Mouse (Mus musculus): ENCODE measurements at regions not wholly inside any gene's neighbourhood (a gene's known extent, or its start where the extent isn't known, plus 50 kb on each side); places are given as distances from the start of the nearest gene placed in this dataset.

GRCm38 (mm10) chr10:84088799-84089778 lies 351.3 kb downstream of the Nuak1 start:
- DNase-seq (ENCODE audit: low read depth, low spot score): no peak

- DNase-seq (ENCODE audit: low read depth, low spot score): no peak
Measured at GRCm38 (mm10) chr10:84093919-84094318, 346.5 kb downstream of the Nuak1 start.

GRCm38 (mm10) chr10:84097196-84097595 lies 343.2 kb downstream of the Nuak1 start:
- DNase-seq (ENCODE audit: low read depth, low spot score): peak; percentile 26

GRCm38 (mm10) chr10:84103985-84104384 lies 336.4 kb downstream of the Nuak1 start:
- DNase-seq (ENCODE audit: low read depth, low spot score): no peak

- no peak for DNase-seq (ENCODE audit: low read depth, low spot score)
Measured at GRCm38 (mm10) chr10:84104556-84104955, 335.8 kb downstream of the Nuak1 start.

GRCm38 (mm10) chr10:84109680-84110371 lies 330.6 kb downstream of the Nuak1 start:
- DNase-seq (ENCODE audit: low read depth, low spot score): no peak

GRCm38 (mm10) chr10:84110372-84110985 lies 329.9 kb downstream of the Nuak1 start:
- no peak for DNase-seq (ENCODE audit: low read depth, low spot score)

GRCm38 (mm10) chr10:84111502-84111901 lies 328.9 kb downstream of the Nuak1 start:
- DNase-seq (ENCODE audit: low read depth, low spot score): no peak

GRCm38 (mm10) chr10:84111909-84112308 lies 328.5 kb downstream of the Nuak1 start:
- DNase-seq (ENCODE audit: low read depth, low spot score): no peak

- no peak for DNase-seq (ENCODE audit: low read depth, low spot score)
Measured at GRCm38 (mm10) chr10:84119952-84120550, 320.3 kb downstream of the Nuak1 start.

GRCm38 (mm10) chr10:84137019-84137658 lies 303.3 kb downstream of the Nuak1 start:
- DNase-seq (ENCODE audit: low read depth, low spot score): no peak

GRCm38 (mm10) chr10:84142741-84143454 lies 297.5 kb downstream of the Nuak1 start:
- DNase-seq (ENCODE audit: low read depth, low spot score): no peak

GRCm38 (mm10) chr10:84143674-84144343 lies 296.6 kb downstream of the Nuak1 start:
- no peak for DNase-seq (ENCODE audit: low read depth, low spot score)

- DNase-seq (ENCODE audit: low read depth, low spot score): no peak
Measured at GRCm38 (mm10) chr10:84144344-84144687, 296.1 kb downstream of the Nuak1 start.

- DNase-seq (ENCODE audit: low read depth, low spot score): no peak
Measured at GRCm38 (mm10) chr10:84147305-84147984, 293.0 kb downstream of the Nuak1 start.

GRCm38 (mm10) chr10:84163752-84164151 lies 276.6 kb downstream of the Nuak1 start:
- DNase-seq (ENCODE audit: low read depth, low spot score): no peak

- DNase-seq (ENCODE audit: low read depth, low spot score): no peak
Measured at GRCm38 (mm10) chr10:84165832-84166567, 274.4 kb downstream of the Nuak1 start.

GRCm38 (mm10) chr10:84166568-84166905 lies 273.9 kb downstream of the Nuak1 start:
- DNase-seq (ENCODE audit: low read depth, low spot score): peak; percentile 7

GRCm38 (mm10) chr10:84172828-84173321 lies 267.5 kb downstream of the Nuak1 start:
- DNase-seq (ENCODE audit: low read depth, low spot score): no peak
